Mouse (Mus musculus) forebrain, embryonic 12.5 days (tissue): Measurements from ENCODE around the gene Gm20388. TPM values are rescaled to one million over a fixed set of nuclear protein-coding genes. Genes with fewer than 3 reads are reported as not detected.

Experiments used
- ATAC-seq: fragments of 200-750 bp; cut with Nextera tagmentation; 2 replicates; pipeline ENCODE4 v1.8.0; 2017; ENCODE audit warnings: moderate TSS enrichment; ENCODE audit not compliant: low FRiP score
- H3K27ac ChIP-seq: fragments of 300-500 bp; sonication (generic); 2 replicates; pipeline ENCODE4 v1.5.1; 2016; ENCODE audit warnings: mild to moderate bottlenecking
- H3K27me3 ChIP-seq: fragments of 300-500 bp; sonication (generic); 2 replicates; pipeline ENCODE4 v1.6.1; 2016; ENCODE audit warnings: mild to moderate bottlenecking
- H3K36me3 ChIP-seq: fragments of 300-500 bp; sonication (generic); replicated peaks from 2 replicates; pipeline ENCODE4 v1.6.1; 2016; ENCODE audit warnings: mild to moderate bottlenecking
- H3K4me1 ChIP-seq: fragments of 300-500 bp; sonication (generic); 2 replicates; pipeline ENCODE4 v1.6.1; 2016
- H3K4me2 ChIP-seq: fragments of 300-500 bp; sonication (generic); 2 replicates; pipeline ENCODE4 v1.6.1; 2016; ENCODE audit warnings: mild to moderate bottlenecking, moderate library complexity
- H3K4me3 ChIP-seq: fragments of 300-500 bp; sonication (generic); replicated peaks from 2 replicates; pipeline ENCODE4 v1.5.1; 2016; ENCODE audit warnings: mild to moderate bottlenecking
- H3K9ac ChIP-seq: fragments of 300-500 bp; sonication (generic); 2 replicates; pipeline ENCODE4 v1.6.1; 2016; ENCODE audit warnings: mild to moderate bottlenecking
- H3K9me3 ChIP-seq: fragments of 300-500 bp; sonication (generic); 2 replicates; pipeline ENCODE4 v1.6.1; 2016
- WGBS: fragments of 180-500 bp; shearing (Covaris S2); methylation state at CpG from one replicate; pipeline ENCODE4 v1.1.7; 2016; 5-methylcytosine and 5-hydroxymethylcytosine counted together
- polyA plus RNA-seq: library from polyadenylated mRNA; unstranded; fragments of >200 nt; fragmentation: Nextera tagmentation; extraction: Ambion mirVana; gene quantifications from 2 replicates; pipeline ENCODE4 v1.2.1, GENCODE M21; 2016

Gm20388 gene
- polyA plus RNA-seq, 1 experiment from 2014 or later, result not detected

DNA sequence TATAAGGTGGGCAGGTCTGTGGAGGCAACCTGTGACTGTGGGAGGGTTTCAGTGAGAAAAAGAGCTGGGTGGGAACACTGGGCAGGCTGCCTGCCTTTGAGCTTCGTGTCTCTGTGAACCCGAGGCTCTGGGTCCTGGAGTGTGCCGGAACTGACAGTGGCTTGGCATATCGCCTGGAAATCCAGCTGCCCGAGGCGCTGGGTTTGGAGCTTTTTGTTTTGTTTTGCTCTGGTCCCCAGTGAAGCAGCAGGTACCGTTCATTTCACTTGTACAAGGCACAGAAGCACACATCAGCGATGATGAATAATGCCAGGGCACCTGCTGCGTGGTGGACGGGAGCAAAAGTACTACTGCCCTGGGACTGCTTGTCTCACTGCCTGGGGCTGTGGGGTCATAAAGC, 4346.7 kb downstream of the Gm20388 start:
- Histone ChIP-seq H3K4me1 (peaks cover 67% of the 10 kb centered on the region), H3K36me3 (no peaks in the 10 kb centered on the region), H3K4me2 (peak overlapping the region; percentile 2; the same call in 1 of the 2 replicates), H3K4me3 (no peak overlapping the region), H3K27ac (peak overlapping the region; percentile 78), H3K9me3 (no peaks in the 10 kb centered on the region), H3K9ac (peak overlapping the region; percentile 33; the same call in 1 of the 2 replicates), H3K27me3 (no peaks in the 10 kb centered on the region)
- WGBS, result 62% methylated on average over 10 of the region's 10 CpGs
- ATAC-seq, result peak; percentile 36; the same call in 1 of the 2 replicates

DNA sequence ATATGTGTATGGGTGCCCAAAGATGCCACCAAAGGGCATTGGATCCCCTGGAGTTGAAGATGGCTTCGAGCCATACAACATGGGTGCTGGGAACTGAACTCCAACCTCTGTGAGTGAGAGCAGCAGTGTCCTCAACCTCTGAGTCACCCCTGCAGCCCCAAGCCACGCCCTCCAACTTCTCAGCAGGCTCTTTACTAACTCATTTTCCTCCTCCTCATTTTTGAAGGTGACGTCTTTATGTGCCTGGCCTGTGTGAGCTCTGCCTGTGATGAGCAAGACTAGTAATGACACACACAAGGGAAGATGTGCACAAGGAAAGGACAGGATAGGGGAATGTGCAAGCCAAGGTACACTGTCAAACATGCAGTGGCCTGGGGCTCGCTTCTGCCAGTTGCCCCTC, 4348.5 kb downstream of the Gm20388 start:
- H3K27me3 ChIP-seq, result no peaks in the 10 kb centered on the region
- H3K4me2 ChIP-seq, result no peak overlapping the region
- H3K36me3 ChIP-seq, result no peaks in the 10 kb centered on the region
- ATAC-seq, result no peak
- H3K27ac ChIP-seq, result no peak overlapping the region
- WGBS, result 82% methylated on average over 4 of the region's 4 CpGs
- peaks cover 76% of the 10 kb centered on the region for H3K4me1 ChIP-seq
- H3K4me3 ChIP-seq, result no peak overlapping the region
- H3K9me3 ChIP-seq, result no peaks in the 10 kb centered on the region
- no peak overlapping the region for H3K9ac ChIP-seq

DNA sequence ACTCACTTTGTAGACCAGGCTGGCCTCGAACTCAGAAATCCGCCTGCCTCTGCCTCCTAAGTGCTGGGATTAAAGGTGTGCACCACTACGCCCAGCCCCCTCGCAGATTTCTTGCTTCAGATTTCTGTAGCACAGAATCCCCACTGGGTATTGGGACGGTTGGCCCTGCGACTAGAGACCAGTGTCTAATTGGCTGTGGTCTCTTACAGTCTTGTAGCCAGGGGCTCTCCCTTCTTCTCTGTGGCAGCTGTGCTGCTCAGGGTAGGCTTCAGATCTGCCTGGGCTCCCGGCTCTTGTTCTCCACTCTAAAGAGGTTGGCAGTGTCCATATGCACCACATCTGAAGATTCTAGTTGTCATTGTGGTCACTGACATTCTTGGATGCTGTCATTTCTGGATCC, 4349.3 kb downstream of the Gm20388 start:
- WGBS, result 76% methylated on average over 7 of the region's 7 CpGs

DNA sequence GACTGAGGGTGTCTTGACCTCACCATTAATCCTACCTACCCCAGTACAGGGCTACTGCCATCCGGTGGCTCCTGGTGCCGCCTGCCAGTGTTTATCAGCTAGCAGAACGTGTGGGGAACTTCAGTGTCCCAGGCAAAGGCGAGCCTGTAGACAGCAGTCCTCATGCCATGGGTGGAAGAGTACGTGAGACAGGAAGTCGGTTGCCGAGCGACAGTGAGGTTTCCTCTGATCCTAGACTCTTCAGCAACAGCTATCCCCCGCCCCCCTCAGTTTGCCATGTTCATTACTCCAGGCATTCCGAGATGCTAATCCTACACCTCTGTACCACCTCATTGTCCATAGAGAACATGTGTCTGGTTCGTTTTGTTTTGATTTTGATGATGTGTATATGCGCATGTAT, 4349.7 kb downstream of the Gm20388 start:
- ATAC-seq, result no peak
- no peak overlapping the region for H3K4me2 ChIP-seq
- H3K9me3 ChIP-seq, result no peaks in the 10 kb centered on the region
- 72% methylated on average over 12 of the region's 12 CpGs for WGBS
- no peak overlapping the region for H3K4me3 ChIP-seq
- peaks cover 76% of the 10 kb centered on the region for H3K4me1 ChIP-seq
- no peak overlapping the region for H3K27ac ChIP-seq
- no peaks in the 10 kb centered on the region for H3K27me3 ChIP-seq
- no peaks in the 10 kb centered on the region for H3K36me3 ChIP-seq
- H3K9ac ChIP-seq, result no peak overlapping the region

More for the DNA sequence above, 4349.3 kb downstream of the Gm20388 start:
- H3K4me2 ChIP-seq, result no peak overlapping the region
- H3K27me3 ChIP-seq, result no peaks in the 10 kb centered on the region
- H3K9ac ChIP-seq, result no peak overlapping the region
- ATAC-seq, result no peak
- no peaks in the 10 kb centered on the region for H3K36me3 ChIP-seq
- H3K27ac ChIP-seq, result no peak overlapping the region
- no peak overlapping the region for H3K4me3 ChIP-seq
- no peaks in the 10 kb centered on the region for H3K9me3 ChIP-seq
- H3K4me1 ChIP-seq, result peaks cover 76% of the 10 kb centered on the region

DNA sequence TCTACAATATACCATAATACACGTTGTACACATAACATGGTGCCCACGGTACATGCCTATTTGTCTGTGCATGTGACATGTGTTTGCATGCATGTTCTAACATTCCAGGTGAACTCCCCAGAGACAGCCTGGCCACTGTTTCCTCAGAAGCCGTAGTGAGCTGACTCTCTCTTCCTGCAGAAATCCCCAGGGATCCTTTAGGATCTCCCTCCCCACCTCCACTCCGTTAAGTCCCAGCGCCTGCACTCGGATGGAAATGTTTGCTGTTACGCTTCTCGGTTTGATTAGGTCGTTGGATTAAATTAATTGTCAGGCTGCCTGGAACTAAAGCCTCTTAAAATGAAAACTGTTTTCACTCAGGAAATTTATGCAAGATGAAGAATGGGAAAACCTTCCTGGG, 4352.4 kb downstream of the Gm20388 start:
- no peak for ATAC-seq
- peaks cover 51% of the 10 kb centered on the region for H3K4me1 ChIP-seq
- H3K9me3 ChIP-seq, result no peaks in the 10 kb centered on the region
- no peak overlapping the region for H3K4me3 ChIP-seq
- H3K36me3 ChIP-seq, result no peaks in the 10 kb centered on the region; the same call in 1 of the 2 replicates
- WGBS, result 45% methylated on average over 9 of the region's 9 CpGs
- peak overlapping the region; percentile 56 for H3K27ac ChIP-seq
- no peak overlapping the region for H3K9ac ChIP-seq
- no peak overlapping the region for H3K4me2 ChIP-seq
- H3K27me3 ChIP-seq, result no peaks in the 10 kb centered on the region

DNA sequence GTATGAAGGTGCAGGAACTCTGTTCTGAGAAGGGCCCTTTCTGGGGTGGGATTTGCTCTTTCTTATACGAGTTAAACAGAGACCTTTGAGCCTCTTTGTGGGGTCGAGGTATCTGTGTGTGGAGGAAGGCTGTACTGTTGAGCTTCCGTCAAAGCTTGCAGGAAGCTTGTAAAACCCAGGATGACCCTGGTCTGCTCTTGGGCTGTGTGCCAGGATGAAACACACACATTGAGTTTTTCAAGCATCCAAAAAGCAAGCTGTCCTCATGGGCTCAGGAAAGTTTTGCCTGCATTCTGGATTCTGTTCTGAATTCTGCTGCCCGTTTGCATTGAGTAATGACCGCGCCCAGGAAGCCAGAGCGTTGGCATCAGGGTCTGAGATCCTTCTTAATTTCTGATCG, 4353.4 kb downstream of the Gm20388 start:
- Histone ChIP-seq H3K9me3 (no peaks in the 10 kb centered on the region), H3K36me3 (no peaks in the 10 kb centered on the region; the same call in 1 of the 2 replicates), H3K4me1 (peaks cover 51% of the 10 kb centered on the region), H3K27ac (no peak overlapping the region), H3K9ac (no peak overlapping the region), H3K27me3 (no peaks in the 10 kb centered on the region), H3K4me3 (no peak overlapping the region), H3K4me2 (no peak overlapping the region)
- 87% methylated on average over 8 of the region's 8 CpGs for WGBS
- ATAC-seq, result no peak

DNA sequence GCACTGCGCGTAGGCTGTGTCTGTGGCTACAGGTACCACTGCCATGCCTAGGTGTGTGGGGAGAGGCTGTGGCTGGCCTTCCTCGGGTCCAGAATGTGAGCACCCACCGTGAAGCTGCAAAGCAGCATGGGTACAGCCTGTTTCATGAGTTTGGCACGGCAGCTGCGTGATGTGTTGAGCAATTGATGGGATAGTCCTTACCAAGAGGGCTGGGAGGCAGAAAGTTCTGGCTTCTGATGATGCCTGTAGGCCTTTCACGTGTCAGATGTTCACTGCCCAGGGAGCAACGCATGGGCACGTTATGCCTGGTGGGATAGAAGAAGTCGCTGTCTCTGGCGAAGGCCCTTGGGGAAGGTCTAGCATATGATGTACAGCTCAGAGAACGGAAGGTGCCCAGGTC, 4354.0 kb downstream of the Gm20388 start:
- 92% methylated on average over 12 of the region's 12 CpGs for WGBS
- H3K9ac ChIP-seq, result no peak overlapping the region
- H3K27ac ChIP-seq, result no peak overlapping the region
- H3K4me1 ChIP-seq, result peaks cover 45% of the 10 kb centered on the region
- H3K36me3 ChIP-seq, result no peaks in the 10 kb centered on the region; the same call in 1 of the 2 replicates
- H3K4me3 ChIP-seq, result no peak overlapping the region
- no peak overlapping the region for H3K4me2 ChIP-seq
- no peaks in the 10 kb centered on the region for H3K27me3 ChIP-seq
- no peak for ATAC-seq
- H3K9me3 ChIP-seq, result no peaks in the 10 kb centered on the region

DNA sequence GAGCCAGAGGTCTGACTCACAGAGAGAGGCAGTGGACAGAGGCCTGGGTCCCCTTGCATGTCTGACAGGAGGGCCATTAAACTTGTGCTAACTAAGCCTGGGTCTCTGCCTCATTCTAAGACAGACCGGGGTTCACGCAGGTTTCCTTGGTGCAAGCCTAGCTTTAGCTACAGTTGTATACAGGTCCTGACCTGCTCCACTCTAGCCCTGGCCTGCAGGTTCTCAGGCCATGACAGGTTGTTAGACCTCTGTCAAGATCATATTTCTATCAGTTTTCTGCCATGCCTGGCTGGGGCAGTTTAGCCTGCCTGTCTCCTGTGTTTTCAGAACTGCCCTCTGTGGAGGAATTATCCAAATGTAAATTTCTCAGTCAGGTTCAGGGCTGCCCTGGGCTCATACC, 4354.5 kb downstream of the Gm20388 start:
- Histone ChIP-seq H3K9me3 (no peaks in the 10 kb centered on the region), H3K36me3 (no peaks in the 10 kb centered on the region; the same call in 1 of the 2 replicates), H3K27ac (no peak overlapping the region), H3K4me2 (no peak overlapping the region), H3K4me1 (peaks cover 42% of the 10 kb centered on the region), H3K4me3 (no peak overlapping the region), H3K27me3 (no peaks in the 10 kb centered on the region), H3K9ac (no peak overlapping the region)
- WGBS, result 98% methylated on average over 2 of the region's 2 CpGs
- no peak for ATAC-seq

DNA sequence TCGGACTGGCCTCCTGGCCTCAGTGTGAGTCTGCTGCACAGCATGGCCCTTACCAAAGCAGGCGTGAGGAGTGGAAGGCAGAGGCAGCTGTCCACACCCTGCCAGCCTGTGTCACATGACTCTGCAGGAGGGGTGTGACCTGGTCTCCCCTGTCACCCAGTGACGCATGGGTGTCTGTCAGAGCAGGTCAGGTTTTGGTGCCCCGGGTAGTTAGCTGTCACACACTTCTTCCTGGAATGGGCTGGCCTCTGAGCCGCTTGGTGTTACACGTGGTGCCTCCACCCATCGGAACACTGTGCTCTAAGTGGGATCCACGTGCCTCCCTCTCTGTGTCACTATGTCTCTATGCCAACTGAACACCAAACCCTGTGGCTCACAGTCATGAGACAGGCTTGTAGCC, 4355.2 kb downstream of the Gm20388 start:
- H3K9ac ChIP-seq, result no peak overlapping the region
- WGBS, result 81% methylated on average over 8 of the region's 8 CpGs
- no peak overlapping the region for H3K4me3 ChIP-seq
- no peaks in the 10 kb centered on the region; the same call in 1 of the 2 replicates for H3K36me3 ChIP-seq
- H3K27ac ChIP-seq, result no peak overlapping the region
- no peak for ATAC-seq
- H3K4me1 ChIP-seq, result peaks cover 35% of the 10 kb centered on the region
- no peaks in the 10 kb centered on the region for H3K9me3 ChIP-seq
- H3K27me3 ChIP-seq, result no peaks in the 10 kb centered on the region
- H3K4me2 ChIP-seq, result no peak overlapping the region

DNA sequence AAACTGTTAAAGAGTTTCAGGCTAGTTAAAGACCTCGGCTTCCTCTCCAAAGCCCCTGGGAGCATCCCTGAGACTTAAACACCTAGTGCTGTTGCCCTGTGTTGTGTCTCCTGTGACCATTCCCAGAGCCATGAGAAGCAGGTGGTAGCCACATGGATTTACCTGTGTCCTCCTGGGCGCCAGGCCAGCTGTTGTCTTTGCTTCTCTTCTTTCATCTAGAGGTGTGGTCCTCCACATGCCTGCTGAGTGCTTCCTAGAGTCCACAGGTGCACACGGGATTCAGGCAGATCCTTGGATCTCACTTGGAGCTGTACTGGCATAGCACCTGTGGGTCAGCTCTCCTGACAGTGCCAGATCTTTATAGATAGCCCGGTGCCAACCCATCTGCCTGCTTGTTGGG, 4356.6 kb downstream of the Gm20388 start:
- ATAC-seq, result no peak
- H3K4me2 ChIP-seq, result no peak overlapping the region
- WGBS, result 95% methylated on average over 4 of the region's 4 CpGs
- no peaks in the 10 kb centered on the region; the same call in 1 of the 2 replicates for H3K36me3 ChIP-seq
- no peak overlapping the region for H3K27ac ChIP-seq
- H3K9ac ChIP-seq, result no peak overlapping the region
- no peaks in the 10 kb centered on the region for H3K9me3 ChIP-seq
- H3K27me3 ChIP-seq, result no peaks in the 10 kb centered on the region
- peaks cover 22% of the 10 kb centered on the region for H3K4me1 ChIP-seq
- no peak overlapping the region for H3K4me3 ChIP-seq

DNA sequence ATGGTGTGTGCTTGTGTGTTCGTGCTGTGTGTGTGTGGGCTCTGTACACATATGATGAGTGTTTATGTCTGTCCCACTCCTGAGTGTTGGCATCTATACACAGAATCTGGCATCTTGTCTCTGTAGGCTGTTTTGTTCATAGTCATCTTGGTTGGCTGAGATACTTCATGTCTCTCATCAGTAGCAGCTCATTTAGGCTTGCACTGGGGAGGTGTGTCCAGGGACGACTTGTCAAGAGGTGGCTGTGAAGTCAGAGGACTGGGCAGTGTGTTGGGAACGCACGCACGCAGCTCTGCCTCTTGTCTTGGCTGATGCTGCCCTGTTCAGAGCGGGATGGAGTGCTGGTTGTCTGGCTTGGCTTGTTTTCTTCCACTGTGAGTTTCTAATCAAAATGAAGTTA, 4359.9 kb downstream of the Gm20388 start:
- Histone ChIP-seq H3K9ac (no peak overlapping the region), H3K4me1 (peaks cover 22% of the 10 kb centered on the region), H3K27ac (0 out of 2 replicates have a peak overlapping the region, but pooled peaks have one; percentile 5), H3K9me3 (peaks cover 1% of the 10 kb centered on the region; the same call in 1 of the 2 replicates), H3K4me3 (no peak overlapping the region), H3K36me3 (peaks cover under 1% of the 10 kb centered on the region; the same call in 1 of the 2 replicates), H3K4me2 (no peak overlapping the region), H3K27me3 (no peaks in the 10 kb centered on the region)
- ATAC-seq, result no peak
- 96% methylated on average over 6 of the region's 6 CpGs for WGBS

DNA sequence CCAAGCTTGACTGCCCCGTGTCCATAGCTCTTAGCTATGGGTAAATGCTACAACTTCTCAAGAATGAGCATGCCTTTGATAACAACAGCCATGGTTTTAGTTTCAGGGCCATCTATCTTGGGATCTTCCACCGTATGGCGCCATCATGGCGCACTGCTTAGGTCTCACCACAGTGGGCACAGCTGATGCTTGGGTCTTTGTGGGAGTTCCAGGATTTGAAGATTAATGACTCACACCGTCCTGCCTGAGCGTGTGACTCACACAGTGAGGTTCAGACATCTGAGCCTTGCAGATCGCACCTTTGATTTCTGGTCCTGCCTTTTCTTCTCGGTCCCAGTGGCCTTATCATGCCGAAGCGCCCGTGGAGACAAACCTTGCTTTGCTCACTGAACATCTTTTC, 4360.3 kb downstream of the Gm20388 start:
- H3K9ac ChIP-seq, result no peak overlapping the region
- no peak overlapping the region for H3K4me2 ChIP-seq
- no peak for ATAC-seq
- H3K27ac ChIP-seq, result no peak overlapping the region
- 91% methylated on average over 11 of the region's 11 CpGs for WGBS
- peaks cover 22% of the 10 kb centered on the region for H3K4me1 ChIP-seq
- H3K4me3 ChIP-seq, result no peak overlapping the region
- H3K36me3 ChIP-seq, result peaks cover 5% of the 10 kb centered on the region
- H3K27me3 ChIP-seq, result no peaks in the 10 kb centered on the region
- H3K9me3 ChIP-seq, result peaks cover 5% of the 10 kb centered on the region; the same call in 1 of the 2 replicates

DNA sequence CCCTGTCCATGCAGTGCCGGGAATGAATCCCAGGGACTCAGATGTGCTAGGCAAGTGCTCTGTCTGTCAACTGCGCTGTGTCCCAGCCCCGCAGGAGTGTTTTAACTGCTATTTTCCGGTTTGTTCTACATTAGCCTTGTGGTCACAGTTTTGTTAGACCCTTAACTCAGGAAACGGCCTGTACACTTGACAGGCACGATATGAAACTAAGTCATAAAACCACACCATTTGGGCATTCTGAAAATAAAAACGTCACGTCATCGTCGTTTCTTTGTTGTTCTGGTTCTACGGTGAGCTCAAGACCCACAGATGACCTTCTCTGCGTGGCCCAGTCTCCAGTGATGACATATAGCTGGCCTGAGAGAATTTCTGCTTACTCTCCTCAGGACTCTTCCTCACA, 4360.9 kb downstream of the Gm20388 start:
- Histone ChIP-seq H3K27me3 (no peaks in the 10 kb centered on the region), H3K36me3 (peaks cover 11% of the 10 kb centered on the region), H3K9ac (no peak overlapping the region), H3K27ac (no peak overlapping the region), H3K4me3 (no peak overlapping the region), H3K9me3 (peaks cover 6% of the 10 kb centered on the region; the same call in 1 of the 2 replicates), H3K4me2 (no peak overlapping the region), H3K4me1 (peaks cover 22% of the 10 kb centered on the region)
- ATAC-seq, result no peak
- 97% methylated on average over 12 of the region's 12 CpGs for WGBS
